Mouse (Mus musculus) olfactory bulb, adult 2 months (tissue): Measurements from ENCODE around the gene Palld.

ENCODE experiments used
- CTCF ChIP-seq: fragments of 200-500 bp; IDR thresholded peaks from 2 replicates; pipeline ENCODE4 v1.5.1; 2012; ENCODE audit warnings: low read depth, mild to moderate bottlenecking, low read length, moderate library complexity; ENCODE audit not compliant: insufficient read depth
- POLR2A ChIP-seq: fragments of 200-500 bp; IDR thresholded peaks from 2 replicates; pipeline ENCODE4 v1.6.1; 2012; ENCODE audit warnings: mild to moderate bottlenecking, low read depth, low read length, moderate library complexity; ENCODE audit not compliant: insufficient read depth

DNA sequence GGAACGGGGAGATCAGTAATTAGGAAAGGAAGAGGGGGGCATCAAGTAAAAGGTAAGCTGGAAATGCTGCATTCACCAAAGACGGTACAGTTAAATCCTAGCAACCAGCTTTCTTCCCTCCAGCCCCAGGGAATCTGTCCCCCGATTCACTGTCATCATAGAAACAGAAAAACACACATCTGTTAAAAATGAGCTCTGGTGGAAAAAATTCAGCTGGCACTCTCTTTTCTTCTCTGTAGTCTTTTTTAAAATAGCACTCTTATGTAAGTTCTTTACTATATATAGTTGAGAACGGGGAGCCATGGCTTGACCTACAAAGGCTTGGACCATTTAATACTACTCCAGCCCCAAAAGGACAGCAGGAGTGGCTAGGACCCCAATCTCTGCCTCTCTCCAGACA is 332.8 kb downstream of the Palld start:
- TF ChIP-seq CTCF (no peak), POLR2A (no peak)
